Mouse (Mus musculus) gastrocnemius, adult 2 months (tissue): Measurements from ENCODE around the gene Bcl9l. TPM values are rescaled to one million over a fixed set of nuclear protein-coding genes. Genes with fewer than 3 reads are reported as not detected.

Source experiments
- DNase-seq: peaks from one replicate; pipeline ENCODE4 v3.0.0; 2022
- H3K27ac ChIP-seq: fragments of 200-600 bp; 2 replicates; pipeline ENCODE4 v1.8.1; 2022; ENCODE audit warnings: mild to moderate bottlenecking
- H3K4me3 ChIP-seq: fragments of 200-600 bp; 2 replicates; pipeline ENCODE4 v1.8.1; 2022; ENCODE audit warnings: mild to moderate bottlenecking, moderate library complexity
- CTCF ChIP-seq: fragments of 200-600 bp; IDR thresholded peaks from 2 replicates; pipeline ENCODE4 v1.8.1; 2022; ENCODE audit warnings: antibody characterized with exemption, mild to moderate bottlenecking, moderate library complexity
- intact Hi-C: fragments of 180-260 bp; cut with DNase I; formaldehyde crosslinking; loops from one replicate; pipeline ENCODE4 v1.15.1; 2025
- total RNA-seq, 2 experiments: library from RNA; stranded (reverse); gene quantifications; 2 replicates each; pipeline ENCODE4 v1.2.3; 2021

The Bcl9l gene
- total RNA-seq, 2 experiments from 2014 or later: 38.3 to 43.6 TPM

- no peak for DNase-seq
- no peak overlapping the region for H3K4me3 ChIP-seq
- intact Hi-C loops: no loop called here
- TF ChIP-seq CTCF: no peak
- H3K27ac ChIP-seq: no peak overlapping the region
Measured at GRCm38 (mm10) chr9:44524235-44524826, 41.7 kb downstream of the Bcl9l start.

GRCm38 (mm10) chr9:44525001-44525400 is 42.4 kb downstream of the Bcl9l start:
- no peak overlapping the region for H3K4me3 ChIP-seq
- no peak for TF ChIP-seq CTCF
- no peak overlapping the region for H3K27ac ChIP-seq
- no peak for DNase-seq
- intact Hi-C loops: no loop called here

GRCm38 (mm10) chr9:44525589-44525988 is 43.0 kb downstream of the Bcl9l start:
- intact Hi-C loops: no loop called here
- no peak overlapping the region for H3K4me3 ChIP-seq
- no peak overlapping the region for H3K27ac ChIP-seq
- no peak for TF ChIP-seq CTCF
- no peak for DNase-seq

GRCm38 (mm10) chr9:44526337-44527112 is 43.9 kb downstream of the Bcl9l start:
- intact Hi-C loops: no loop called here
- H3K27ac ChIP-seq: no peak overlapping the region
- DNase-seq: no peak
- TF ChIP-seq CTCF: no peak
- no peak overlapping the region for H3K4me3 ChIP-seq

- H3K27ac ChIP-seq: peak overlapping the region; percentile 13; the same call in 1 of the 2 replicates
- no peak overlapping the region for H3K4me3 ChIP-seq
- no peak for TF ChIP-seq CTCF
- DNase-seq: no peak
- intact Hi-C loops: no loop called here
Measured at GRCm38 (mm10) chr9:44528340-44528739, 45.7 kb downstream of the Bcl9l start.

- TF ChIP-seq CTCF: no peak
- no peak overlapping the region for H3K4me3 ChIP-seq
- intact Hi-C loops: no loop called here
- H3K27ac ChIP-seq: no peak overlapping the region
- no peak for DNase-seq
Measured at GRCm38 (mm10) chr9:44532991-44533580, 50.5 kb downstream of the Bcl9l start.

GRCm38 (mm10) chr9:44537625-44538301 is 55.1 kb downstream of the Bcl9l start:
- DNase-seq: no peak
- H3K27ac ChIP-seq: no peak overlapping the region
- TF ChIP-seq CTCF: no peak
- intact Hi-C loops: no loop called here
- no peak overlapping the region for H3K4me3 ChIP-seq

- H3K27ac ChIP-seq: no peak overlapping the region
- no peak for TF ChIP-seq CTCF
- H3K4me3 ChIP-seq: no peak overlapping the region
- no peak for DNase-seq
- intact Hi-C loops: no loop called here
Measured at GRCm38 (mm10) chr9:44539816-44540421, 57.3 kb downstream of the Bcl9l start.

- Histone ChIP-seq H3K27ac (no peak overlapping the region), H3K4me3 (no peak overlapping the region)
- intact Hi-C loops: no loop called here
- DNase-seq: no peak
- TF ChIP-seq CTCF: no peak
Measured at GRCm38 (mm10) chr9:44540676-44541075, 58.1 kb downstream of the Bcl9l start.

- Histone ChIP-seq H3K27ac (no peak overlapping the region), H3K4me3 (no peak overlapping the region)
- intact Hi-C loops: no loop called here
- no peak for TF ChIP-seq CTCF
- no peak for DNase-seq
Measured at GRCm38 (mm10) chr9:44542364-44542763, 59.7 kb downstream of the Bcl9l start.

GRCm38 (mm10) chr9:44544986-44545385 is 62.4 kb downstream of the Bcl9l start:
- TF ChIP-seq CTCF: no peak
- Histone ChIP-seq H3K4me3 (no peak overlapping the region), H3K27ac (no peak overlapping the region)
- DNase-seq: no peak
- intact Hi-C loops: no loop called here

- intact Hi-C loops: no loop called here
- no peak for DNase-seq
Measured at GRCm38 (mm10) chr9:44548412-44549152, 66.0 kb downstream of the Bcl9l start.

More at GRCm38 (mm10) chr9:44548412-44549152, 66.0 kb downstream of the Bcl9l start:
- no peak overlapping the region for H3K4me3 ChIP-seq
- no peak overlapping the region for H3K27ac ChIP-seq
- TF ChIP-seq CTCF: no peak
